Mouse (Mus musculus): ENCODE measurements at regions not wholly inside any gene's neighbourhood (a gene's known extent, or its start where the extent isn't known, plus 50 kb on each side); places are given as distances from the start of the nearest gene placed in this dataset.
A peak's percentile ranks its signal among the peaks of the same experiment; 100 is the strongest.

GRCm38 (mm10) chr4:83986951-83987822 is 461.8 kb downstream of the Ccdc171 start:
- DNase-seq (ENCODE audit: low spot score): no peak

GRCm38 (mm10) chr4:83987846-83988245 is 462.5 kb downstream of the Ccdc171 start:
- DNase-seq (ENCODE audit: low spot score): no peak

GRCm38 (mm10) chr4:83988314-83988713 is 463.0 kb downstream of the Ccdc171 start:
- no peak for DNase-seq (ENCODE audit: low spot score)

- no peak for DNase-seq (ENCODE audit: low spot score)
Measured at GRCm38 (mm10) chr4:83990126-83990989, 465.0 kb downstream of the Ccdc171 start.

GRCm38 (mm10) chr4:83991195-83991594 is 465.9 kb downstream of the Ccdc171 start:
- DNase-seq (ENCODE audit: low spot score): no peak

GRCm38 (mm10) chr4:83997079-83997478 is 471.7 kb downstream of the Ccdc171 start:
- no peak for DNase-seq (ENCODE audit: low spot score)

GRCm38 (mm10) chr4:84001645-84002044 is 476.3 kb downstream of the Ccdc171 start:
- DNase-seq (ENCODE audit: low spot score): no peak

- DNase-seq (ENCODE audit: low spot score): peak; percentile 45
Measured at GRCm38 (mm10) chr4:84004055-84004778, 478.9 kb downstream of the Ccdc171 start.

- DNase-seq (ENCODE audit: low spot score): no peak
Measured at GRCm38 (mm10) chr4:84004786-84005382, 479.5 kb downstream of the Ccdc171 start.

GRCm38 (mm10) chr4:84011941-84012340 is 486.6 kb downstream of the Ccdc171 start:
- DNase-seq (ENCODE audit: low spot score): no peak

- no peak for DNase-seq (ENCODE audit: low spot score)
Measured at GRCm38 (mm10) chr4:84015139-84015538, 489.8 kb downstream of the Ccdc171 start.

GRCm38 (mm10) chr4:84015552-84016169 is 490.3 kb downstream of the Ccdc171 start:
- no peak for DNase-seq (ENCODE audit: low spot score)

GRCm38 (mm10) chr4:84018135-84018534 is 492.8 kb downstream of the Ccdc171 start:
- no peak for DNase-seq (ENCODE audit: low spot score)

- DNase-seq (ENCODE audit: low spot score): no peak
Measured at GRCm38 (mm10) chr4:84018774-84019173, 493.4 kb downstream of the Ccdc171 start.

- no peak for DNase-seq (ENCODE audit: low spot score)
Measured at GRCm38 (mm10) chr4:84019500-84020255, 494.3 kb downstream of the Ccdc171 start.

- no peak for DNase-seq (ENCODE audit: low spot score)
Measured at GRCm38 (mm10) chr4:84020692-84021091, 495.3 kb downstream of the Ccdc171 start.

- DNase-seq (ENCODE audit: low spot score): no peak
Measured at GRCm38 (mm10) chr4:84022323-84022722, 497.0 kb downstream of the Ccdc171 start.

GRCm38 (mm10) chr4:84026144-84026543 is 500.8 kb downstream of the Ccdc171 start:
- peak; percentile 90 for DNase-seq (ENCODE audit: low spot score)

- no peak for DNase-seq (ENCODE audit: low spot score)
Measured at GRCm38 (mm10) chr4:84028120-84028519, 502.8 kb downstream of the Ccdc171 start.

- no peak for DNase-seq (ENCODE audit: low spot score)
Measured at GRCm38 (mm10) chr4:84030916-84031315, 505.6 kb downstream of the Ccdc171 start.

- no peak for DNase-seq (ENCODE audit: low spot score)
Measured at GRCm38 (mm10) chr4:84032505-84032904, 507.2 kb downstream of the Ccdc171 start.

All from MN1 (cell line).